Mouse (Mus musculus): ENCODE measurements around the gene Ifi27.
"Not testable (repeated sequence)": the region's sequence is repeated elsewhere in the genome, so short reads cannot be mapped to it uniquely, and the experiment has no call there.

Ifi27 gene

GRCm38 (mm10) chr12:103456727-103457126, 22.7 kb downstream of the Ifi27 start:
- not testable (repeated sequence) for DNase-seq

- DNase-seq = no peak
These were observed 23.1 kb downstream of the Ifi27 start, which contains the start of gene Ifi27l2b for GRCm38 (mm10) chr12:103457140-103457539. Gene Ifi27l2b, minus strand, starts transcription at chr12:103457223.

- DNase-seq = peak in 1 of 2 experiments; percentile 37
These were observed 40.5 kb downstream of the Ifi27 start for GRCm38 (mm10) chr12:103474481-103474880.

GRCm38 (mm10) chr12:103476779-103477389, 42.9 kb downstream of the Ifi27 start:
- DNase-seq = no peak

- peak in 1 of 2 experiments; percentile 5 for DNase-seq
These were observed 43.5 kb downstream of the Ifi27 start for GRCm38 (mm10) chr12:103477461-103478015.

- peak in 1 of 2 experiments; percentile 28 for DNase-seq
These were observed 47.7 kb downstream of the Ifi27 start for GRCm38 (mm10) chr12:103481671-103482070.

- no peak for DNase-seq
These were observed 48.8 kb downstream of the Ifi27 start for GRCm38 (mm10) chr12:103482781-103483180.

- DNase-seq = peak in 1 of 2 experiments; percentile 19
These were observed 50.4 kb downstream of the Ifi27 start for GRCm38 (mm10) chr12:103484200-103484972.

- peak in 1 of 2 experiments; percentile 11 for DNase-seq
These were observed 52.7 kb downstream of the Ifi27 start for GRCm38 (mm10) chr12:103486726-103487125.

GRCm38 (mm10) chr12:103487276-103487675, 53.3 kb downstream of the Ifi27 start:
- peak; percentile 23 to 51 for DNase-seq

GRCm38 (mm10) chr12:103487750-103488149, 53.7 kb downstream of the Ifi27 start:
- DNase-seq = no peak

All from lung, postnatal 4 days (tissue).